Mouse (Mus musculus) thymus, adult 2 months (tissue): ENCODE measurements around the gene Tango6. TPM values are rescaled to one million over a fixed set of nuclear protein-coding genes. Genes with fewer than 3 reads are reported as not detected.
"Not testable (repeated sequence)": the region's sequence is repeated elsewhere in the genome, so short reads cannot be mapped to it uniquely, and the experiment has no call there.

Experiments
- DNase-seq: peaks from one replicate; pipeline ENCODE4 v3.0.0; 2021
- H3K27ac ChIP-seq: fragments of 200-500 bp; 2 replicates; pipeline ENCODE4 v1.5.1; 2012; ENCODE audit warnings: low read length, control low read depth; ENCODE audit not compliant: control insufficient read depth, insufficient read depth
- H3K27me3 ChIP-seq: fragments of 200-500 bp; 2 replicates; pipeline ENCODE4 v1.6.1; 2012; ENCODE audit warnings: mild to moderate bottlenecking, low read length, moderate library complexity, mixed read lengths; ENCODE audit not compliant: control insufficient read depth, insufficient read depth
- H3K36me3 ChIP-seq: fragments of 200-500 bp; 2 replicates; pipeline ENCODE4 v1.6.1; 2012; ENCODE audit warnings: mild to moderate bottlenecking, low read length, moderate library complexity; ENCODE audit not compliant: control insufficient read depth, insufficient read depth
- H3K4me1 ChIP-seq: fragments of 200-500 bp; replicated peaks from 2 replicates; pipeline ENCODE4 v1.6.1; 2012; ENCODE audit warnings: low read length; ENCODE audit not compliant: control insufficient read depth, insufficient read depth
- H3K4me3 ChIP-seq: fragments of 200-500 bp; 2 replicates; pipeline ENCODE4 v1.5.1; 2012; ENCODE audit warnings: mild to moderate bottlenecking, low read length, control low read depth, moderate library complexity; ENCODE audit not compliant: control insufficient read depth, insufficient read depth
- CTCF ChIP-seq: fragments of 200-500 bp; IDR thresholded peaks from 2 replicates; pipeline ENCODE4 v1.5.1; 2012; ENCODE audit warnings: mild to moderate bottlenecking, control low read depth, low read length, moderate library complexity, borderline replicate concordance; ENCODE audit not compliant: control insufficient read depth, poor library complexity, insufficient read depth; ENCODE audit errors: extremely low read depth
- POLR2A ChIP-seq: fragments of 200-500 bp; IDR thresholded peaks from 2 replicates; pipeline ENCODE4 v1.6.1; 2012; ENCODE audit warnings: mild to moderate bottlenecking, low read length, control low read depth, moderate library complexity; ENCODE audit not compliant: control insufficient read depth, poor library complexity, insufficient read depth; ENCODE audit errors: extremely low read depth
- WGBS: fragments of 180-500 bp; shearing (Covaris S2); methylation state at CpG from one replicate; pipeline ENCODE4 v1.1.7; 2018; 5-methylcytosine and 5-hydroxymethylcytosine counted together
- polyA plus RNA-seq: library from polyadenylated mRNA; depleted of rRNA; stranded (reverse); fragments of >200 nt; gene quantifications from 2 replicates; pipeline ENCODE4 v1.2.3, GENCODE M21; 2012

The Tango6 gene
- polyA plus RNA-seq, 1 experiment, result 6.4 TPM

GRCm38 (mm10) chr8:106865354-106865753 is 182.5 kb downstream of the Tango6 start:
- no peak overlapping the region for H3K27ac ChIP-seq
- no peak for TF ChIP-seq CTCF
- H3K4me1 ChIP-seq, result 0 out of 2 replicates have a peak, but pooled peaks cover 2% of the 10 kb centered on the region
- no peaks in the 10 kb centered on the region for H3K36me3 ChIP-seq
- peaks cover 2% of the 10 kb centered on the region; the same call in 1 of the 2 replicates for H3K27me3 ChIP-seq
- no peak overlapping the region for H3K4me3 ChIP-seq
- WGBS, result 77% methylated on average over 9 of the region's 9 CpGs
- no peak for DNase-seq

- no peak for DNase-seq
- WGBS, result 6% methylated on average over 18 of the region's 18 CpGs
Measured at GRCm38 (mm10) chr8:106870051-106870450, 187.2 kb downstream of the Tango6 start, which contains the start of gene Has3. Gene Has3 (plus strand): TSS chr8:106870242.

DNA sequence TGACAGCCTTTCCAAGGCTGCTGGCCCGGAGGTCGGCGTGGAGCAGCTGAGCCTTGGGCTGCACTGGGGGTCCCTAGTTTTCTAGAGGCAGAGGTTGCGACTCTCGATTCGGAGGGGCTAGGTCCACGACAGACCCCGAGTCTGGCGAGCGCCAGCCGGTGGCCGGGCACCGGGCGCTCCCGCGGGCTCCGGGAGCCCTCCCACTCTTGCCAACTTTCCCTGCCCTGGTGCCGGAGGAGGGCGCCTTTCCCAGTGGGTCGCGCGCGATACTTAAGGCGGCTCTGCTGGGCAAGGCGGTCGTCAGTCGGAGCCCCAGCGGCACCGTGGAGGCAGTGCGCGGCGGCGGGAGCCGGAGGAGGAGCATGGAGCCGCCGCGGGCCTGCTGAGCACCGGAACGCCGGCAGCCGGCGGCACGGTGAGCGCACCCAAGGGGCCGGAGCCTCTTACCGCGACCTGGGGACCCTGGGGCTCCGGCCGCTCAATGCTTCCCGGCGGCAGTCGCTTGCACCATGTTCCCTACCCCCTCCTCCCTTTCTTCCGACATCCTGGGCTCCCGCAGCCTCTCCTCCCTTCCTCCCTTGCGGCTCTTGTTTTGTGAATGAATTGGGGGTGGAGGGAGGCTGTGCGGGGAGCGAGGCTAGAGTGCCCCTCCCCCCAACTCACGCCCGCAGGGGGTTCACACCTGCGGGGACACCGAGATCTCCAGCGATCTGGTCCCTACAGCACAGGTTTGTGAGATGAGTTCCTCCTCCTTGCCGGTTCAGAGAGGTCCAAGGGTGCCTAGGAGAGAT is 187.9 kb downstream of the Tango6 start:
- no peak overlapping the region for H3K27ac ChIP-seq
- no peaks in the 10 kb centered on the region for H3K36me3 ChIP-seq
- H3K4me1 ChIP-seq, result peaks cover 11% of the 10 kb centered on the region
- no peak for TF ChIP-seq CTCF
- H3K27me3 ChIP-seq, result peaks cover 4% of the 10 kb centered on the region; the same call in 1 of the 2 replicates
- peak; percentile 19 for DNase-seq
- 1% methylated on average over 63 of the region's 63 CpGs for WGBS
- peak overlapping the region; percentile 16 for H3K4me3 ChIP-seq

More at GRCm38 (mm10) chr8:106870051-106870450, 187.2 kb downstream of the Tango6 start, which contains the start of gene Has3:
- H3K4me3 ChIP-seq, result peak within 1 kb of the TSS; percentile 16
- H3K27me3 ChIP-seq, result peaks cover 4% of the 10 kb centered on the region; the same call in 1 of the 2 replicates
- H3K27ac ChIP-seq, result no peak within 1 kb of the TSS
- H3K4me1 ChIP-seq, result peaks cover 11% of the 10 kb centered on the region
- H3K36me3 ChIP-seq, result no peaks in the 10 kb centered on the region
- TF ChIP-seq CTCF (no peak), POLR2A (no peak)

DNA sequence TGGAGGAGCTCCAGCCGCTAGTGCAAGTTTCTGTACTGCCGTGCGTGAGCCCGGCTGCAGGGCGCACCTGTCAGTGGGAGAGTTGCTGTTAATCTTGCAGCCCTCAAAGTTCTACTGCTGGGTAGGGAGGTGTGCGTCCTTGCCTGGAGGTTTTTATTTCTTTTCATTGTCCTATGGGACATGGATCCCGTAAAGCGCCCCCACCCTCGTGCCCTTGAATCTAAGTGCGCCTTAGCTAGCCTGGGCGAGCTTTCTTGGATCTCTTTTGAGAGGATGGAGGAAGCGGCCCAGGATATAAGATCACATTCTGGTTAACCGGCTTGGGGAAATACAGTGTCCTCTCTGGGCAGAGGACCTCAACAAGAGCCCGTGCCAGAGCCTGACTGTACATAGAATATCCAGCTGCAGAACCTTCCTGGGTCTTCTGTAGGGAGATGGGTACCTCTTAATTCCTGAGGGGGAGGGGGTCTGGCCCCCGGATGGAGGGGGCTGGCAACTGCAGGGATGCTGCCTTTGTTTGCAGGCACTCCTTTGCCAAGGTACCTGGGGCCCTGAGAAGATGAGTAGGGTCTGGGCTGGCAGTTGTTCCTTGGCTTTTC is 188.6 kb downstream of the Tango6 start:
- TF ChIP-seq CTCF, result no peak
- TF ChIP-seq POLR2A, result no peak
- H3K27me3 ChIP-seq, result peaks cover 4% of the 10 kb centered on the region; the same call in 1 of the 2 replicates
- 7% methylated on average over 15 of the region's 15 CpGs for WGBS
- peaks cover 11% of the 10 kb centered on the region for H3K4me1 ChIP-seq
- H3K4me3 ChIP-seq, result no peak overlapping the region; the same call in 1 of the 2 replicates
- no peak overlapping the region for H3K27ac ChIP-seq
- no peak for DNase-seq
- no peaks in the 10 kb centered on the region for H3K36me3 ChIP-seq

DNA sequence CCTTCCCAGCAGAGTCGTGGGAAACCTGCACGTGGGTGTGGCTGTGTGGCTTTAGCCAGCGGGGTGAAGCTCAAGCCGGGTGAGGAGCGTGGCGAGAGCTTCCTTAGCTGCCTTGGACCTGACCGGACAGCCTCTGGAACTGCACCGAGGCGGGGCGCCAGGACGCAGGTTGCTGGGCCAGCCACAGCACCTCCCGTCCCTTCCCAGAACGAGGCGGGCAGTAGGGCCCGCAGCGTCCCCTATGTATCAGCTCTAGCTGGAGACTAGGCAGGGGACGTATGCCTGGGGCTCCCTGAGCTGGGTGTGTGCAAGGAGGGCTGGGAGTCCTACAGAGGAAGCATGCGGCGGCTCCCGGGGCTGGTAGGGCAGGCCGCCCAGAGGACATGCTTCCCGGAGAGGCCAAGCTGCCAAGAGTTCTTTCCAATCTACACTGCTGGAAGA is 189.1 kb downstream of the Tango6 start:
- Histone ChIP-seq H3K27ac (no peak overlapping the region), H3K4me3 (no peak overlapping the region), H3K4me1 (peaks cover 11% of the 10 kb centered on the region), H3K36me3 (no peaks in the 10 kb centered on the region), H3K27me3 (peaks cover 4% of the 10 kb centered on the region; the same call in 1 of the 2 replicates)
- WGBS, result 6% methylated on average over 22 of the region's 22 CpGs
- TF ChIP-seq POLR2A (no peak), CTCF (no peak)
- no peak for DNase-seq

GRCm38 (mm10) chr8:106872454-106873034 is 189.7 kb downstream of the Tango6 start:
- Histone ChIP-seq H3K4me3 (no peak overlapping the region), H3K4me1 (peaks cover 11% of the 10 kb centered on the region), H3K36me3 (no peaks in the 10 kb centered on the region), H3K27ac (no peak overlapping the region), H3K27me3 (peaks cover 4% of the 10 kb centered on the region; the same call in 1 of the 2 replicates)
- TF ChIP-seq POLR2A, result no peak
- DNase-seq, result no peak
- 63% methylated on average over 8 of the region's 8 CpGs for WGBS

- peaks cover 25% of the 10 kb centered on the region for H3K36me3 ChIP-seq
- no peak overlapping the region for H3K27ac ChIP-seq
- no peak for DNase-seq
- 90% methylated on average over 8 of the region's 8 CpGs for WGBS
- no peaks in the 10 kb centered on the region for H3K27me3 ChIP-seq
- no peaks in the 10 kb centered on the region for H3K4me1 ChIP-seq
- no peak overlapping the region for H3K4me3 ChIP-seq
- TF ChIP-seq CTCF (no peak), POLR2A (no peak)
Measured at GRCm38 (mm10) chr8:106880121-106880707, 197.3 kb downstream of the Tango6 start.

DNA sequence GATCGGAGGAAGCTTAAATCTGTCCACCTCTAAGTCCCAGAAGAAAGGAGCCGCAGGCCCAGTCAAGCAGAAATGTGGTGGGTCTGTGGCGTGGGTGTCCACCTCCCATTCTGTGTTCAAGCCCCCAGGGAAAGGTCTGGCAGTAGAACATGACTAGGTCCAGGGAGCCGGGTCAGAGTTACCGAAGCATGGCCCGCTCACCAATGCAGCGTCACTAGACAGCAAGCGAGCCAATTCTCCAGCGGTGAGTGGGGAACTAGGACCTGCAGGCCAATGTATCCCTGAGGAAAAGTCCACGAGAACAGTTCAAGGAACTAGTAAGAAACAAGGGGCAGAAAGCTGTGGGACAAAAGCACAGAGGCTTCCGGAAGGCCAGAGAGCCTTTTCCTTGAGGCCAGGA is 201.2 kb downstream of the Tango6 start:
- H3K4me1 ChIP-seq, H3K27me3 ChIP-seq, DNase-seq, H3K4me3 ChIP-seq, H3K27ac ChIP-seq: not testable (repeated sequence)
- peaks cover 37% of the 10 kb centered on the region for H3K36me3 ChIP-seq
- WGBS, result 97% methylated on average over 11 of the region's 11 CpGs

GRCm38 (mm10) chr8:106884826-106885400 is 202.0 kb downstream of the Tango6 start:
- not testable (repeated sequence) for DNase-seq, H3K4me3 ChIP-seq, H3K27me3 ChIP-seq, H3K4me1 ChIP-seq, H3K27ac ChIP-seq
- peaks cover 32% of the 10 kb centered on the region for H3K36me3 ChIP-seq
- WGBS, result 97% methylated on average over 4 of the region's 4 CpGs
